Mouse (Mus musculus): ENCODE results near the gene Rb1. TPM values are rescaled to one million over a fixed set of nuclear protein-coding genes. Genes with fewer than 3 reads are reported as not detected.

The Rb1 gene
- total and polyA plus RNA-seq, 2 experiments from 2014 or later: 7.7 to 9.1 TPM

- WGBS: 82% methylated on average over 22 of the region's 22 CpGs
- no peaks in the 10 kb centered on the region for H3K9me3 ChIP-seq (replicated peaks; ENCODE audit: control insufficient read depth, low read length)
- TF ChIP-seq EP300 (IDR thresholded peaks at IDR 0.05; ENCODE audit: low read depth): no peak
- TF ChIP-seq CTCF (IDR thresholded peaks at IDR 0.05; ENCODE audit: low read depth): no peak
- no peak overlapping the region for H3K4me2 ChIP-seq (ENCODE audit: low read depth, low read length)
- no peaks in the 10 kb centered on the region for H3K4me1 ChIP-seq (ENCODE audit: control insufficient read depth, insufficient read depth)
- DNase-seq (ENCODE audit: low spot score) (no peak), ATAC-seq (ENCODE audit: insufficient read depth, low read depth) (no peak)
- H3K36me3 ChIP-seq (replicated peaks; ENCODE audit: control insufficient read depth, insufficient read depth, low read length): no peaks in the 10 kb centered on the region
- H3K9ac ChIP-seq (replicated peaks; ENCODE audit: low read depth, low read length): no peak overlapping the region
- no peaks in the 10 kb centered on the region for H3K27me3 ChIP-seq (ENCODE audit: control insufficient read depth, insufficient read depth, low read length)
- H3K27ac ChIP-seq (ENCODE audit: low read depth): no peak overlapping the region
- no peak overlapping the region for H3K4me3 ChIP-seq (ENCODE audit: low read depth, low read length)
Measured at GRCm38 (mm10) chr14:73334926-73335805, 9.5 kb upstream of the Rb1 start.

- Histone ChIP-seq H3K27me3 (ENCODE audit: control insufficient read depth, insufficient read depth, low read length) (no peaks in the 10 kb centered on the region), H3K27ac (ENCODE audit: low read depth) (no peak overlapping the region), H3K9ac (replicated peaks; ENCODE audit: low read depth, low read length) (no peak overlapping the region), H3K4me2 (ENCODE audit: low read depth, low read length) (no peak overlapping the region), H3K9me3 (replicated peaks; ENCODE audit: control insufficient read depth, low read length) (no peaks in the 10 kb centered on the region), H3K36me3 (replicated peaks; ENCODE audit: control insufficient read depth, insufficient read depth, low read length) (no peaks in the 10 kb centered on the region), H3K4me3 (ENCODE audit: low read depth, low read length) (no peak overlapping the region), H3K4me1 (ENCODE audit: control insufficient read depth, insufficient read depth) (no peaks in the 10 kb centered on the region)
- 75% methylated on average over 3 of the region's 3 CpGs for WGBS
- no peak for DNase-seq (ENCODE audit: low spot score)
- TF ChIP-seq EP300 (IDR thresholded peaks at IDR 0.05; ENCODE audit: low read depth) (no peak), CTCF (IDR thresholded peaks at IDR 0.05; ENCODE audit: low read depth) (no peak)
- no peak for ATAC-seq (ENCODE audit: insufficient read depth, low read depth)
Measured at GRCm38 (mm10) chr14:73333880-73334279, 8.3 kb upstream of the Rb1 start.

- H3K4me1 ChIP-seq (ENCODE audit: control insufficient read depth, insufficient read depth): peaks cover 8% of the 10 kb centered on the region; the same call in 1 of the 2 replicates
- DNase-seq (ENCODE audit: low spot score) (no peak), ATAC-seq (ENCODE audit: insufficient read depth, low read depth) (no peak)
- WGBS: 64% methylated on average over 4 of the region's 4 CpGs
- H3K9me3 ChIP-seq (replicated peaks; ENCODE audit: control insufficient read depth, low read length): no peaks in the 10 kb centered on the region
- no peak overlapping the region for H3K4me3 ChIP-seq (ENCODE audit: low read depth, low read length)
- H3K9ac ChIP-seq (replicated peaks; ENCODE audit: low read depth, low read length): no peak overlapping the region
- H3K27ac ChIP-seq (ENCODE audit: low read depth): no peak overlapping the region
- no peak for TF ChIP-seq CTCF (IDR thresholded peaks at IDR 0.05; ENCODE audit: low read depth)
- no peak for TF ChIP-seq EP300 (IDR thresholded peaks at IDR 0.05; ENCODE audit: low read depth)
- H3K36me3 ChIP-seq (replicated peaks; ENCODE audit: control insufficient read depth, insufficient read depth, low read length): no peaks in the 10 kb centered on the region
- no peak overlapping the region for H3K4me2 ChIP-seq (ENCODE audit: low read depth, low read length)
- no peaks in the 10 kb centered on the region for H3K27me3 ChIP-seq (ENCODE audit: control insufficient read depth, insufficient read depth, low read length)
Measured at GRCm38 (mm10) chr14:73331386-73331785, 5.8 kb upstream of the Rb1 start.

GRCm38 (mm10) chr14:73329871-73330270 is 4.2 kb upstream of the Rb1 start:
- Histone ChIP-seq H3K4me3 (ENCODE audit: low read depth, low read length) (no peak overlapping the region), H3K4me2 (ENCODE audit: low read depth, low read length) (no peak overlapping the region), H3K36me3 (replicated peaks; ENCODE audit: control insufficient read depth, insufficient read depth, low read length) (no peaks in the 10 kb centered on the region), H3K9me3 (replicated peaks; ENCODE audit: control insufficient read depth, low read length) (no peaks in the 10 kb centered on the region), H3K4me1 (ENCODE audit: control insufficient read depth, insufficient read depth) (peaks cover 8% of the 10 kb centered on the region; the same call in 1 of the 2 replicates), H3K27ac (ENCODE audit: low read depth) (no peak overlapping the region), H3K27me3 (ENCODE audit: control insufficient read depth, insufficient read depth, low read length) (no peaks in the 10 kb centered on the region), H3K9ac (replicated peaks; ENCODE audit: low read depth, low read length) (no peak overlapping the region)
- no peak for DNase-seq (ENCODE audit: low spot score)
- TF ChIP-seq CTCF (IDR thresholded peaks at IDR 0.05; ENCODE audit: low read depth) (no peak), EP300 (IDR thresholded peaks at IDR 0.05; ENCODE audit: low read depth) (no peak)
- no peak for ATAC-seq (ENCODE audit: insufficient read depth, low read depth)
- WGBS: 79% methylated on average over 2 of the region's 2 CpGs

- peak overlapping the region; percentile 94 for H3K4me3 ChIP-seq (ENCODE audit: low read depth, low read length)
- WGBS: 5% methylated on average over 8 of the region's 8 CpGs
- H3K9me3 ChIP-seq (replicated peaks; ENCODE audit: control insufficient read depth, low read length): no peaks in the 10 kb centered on the region
- ATAC-seq (ENCODE audit: insufficient read depth, low read depth) (no peak), DNase-seq (ENCODE audit: low spot score) (no peak)
- H3K27me3 ChIP-seq (ENCODE audit: control insufficient read depth, insufficient read depth, low read length): no peaks in the 10 kb centered on the region
- H3K4me2 ChIP-seq (ENCODE audit: low read depth, low read length): peak overlapping the region; percentile 95
- TF ChIP-seq EP300 (IDR thresholded peaks at IDR 0.05; ENCODE audit: low read depth) (no peak), CTCF (IDR thresholded peaks at IDR 0.05; ENCODE audit: low read depth) (no peak)
- H3K4me1 ChIP-seq (ENCODE audit: control insufficient read depth, insufficient read depth): peaks cover 8% of the 10 kb centered on the region; the same call in 1 of the 2 replicates
- H3K9ac ChIP-seq (replicated peaks; ENCODE audit: low read depth, low read length): peak overlapping the region; percentile 90
- peak overlapping the region; percentile 96 for H3K27ac ChIP-seq (ENCODE audit: low read depth)
- H3K36me3 ChIP-seq (replicated peaks; ENCODE audit: control insufficient read depth, insufficient read depth, low read length): no peaks in the 10 kb centered on the region
Measured at GRCm38 (mm10) chr14:73326511-73326910, 889 bp upstream of the Rb1 start.

Data from heart, postnatal 0 days (tissue).